Mouse (Mus musculus) splenic B cell, adult 2 months (primary cell): ENCODE data around the gene Hsd3b6.

ENCODE experiments used
- DNase-seq: peaks from one replicate; pipeline ENCODE4 v3.0.0-alpha.2; 2011; ENCODE audit warnings: low read depth, low spot score
- H3K27me3 ChIP-seq: 2 replicates; pipeline ENCODE4 v1.6.1; 2012; ENCODE audit warnings: mild to moderate bottlenecking, low read length, moderate library complexity, mixed read lengths; ENCODE audit not compliant: control insufficient read depth, poor library complexity, insufficient read depth, severe bottlenecking
- H3K36me3 ChIP-seq: 2 replicates; pipeline ENCODE4 v1.6.1; 2012; ENCODE audit warnings: mild to moderate bottlenecking, low read length, moderate library complexity, mixed read lengths; ENCODE audit not compliant: control insufficient read depth, poor library complexity, insufficient read depth, severe bottlenecking

Hsd3b6 gene

GRCm38 (mm10) chr3:98780921-98781320 is 33.3 kb downstream of the Hsd3b6 start:
- Histone ChIP-seq H3K36me3 (no peaks in the 10 kb centered on the region), H3K27me3 (no peaks in the 10 kb centered on the region)
- DNase-seq: no peak

DNA sequence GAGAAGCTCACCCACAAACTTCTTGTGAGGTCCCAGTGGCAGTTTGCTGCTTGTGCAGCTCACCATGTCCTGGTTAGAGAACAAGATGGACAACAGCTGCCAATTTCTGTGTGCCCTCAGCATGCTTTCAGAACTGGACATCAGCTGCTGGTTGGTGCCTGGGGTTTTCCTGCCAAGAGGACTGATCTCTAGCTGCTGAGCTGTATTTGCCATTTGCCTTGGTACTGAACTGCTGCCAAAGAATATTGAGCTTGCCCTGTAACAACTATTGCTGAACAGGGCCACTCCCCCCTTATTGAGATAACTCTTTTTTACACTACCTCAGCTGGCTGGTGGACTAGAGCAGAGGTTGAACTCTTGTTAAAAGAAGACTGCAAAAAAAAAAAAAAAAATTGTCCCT is 50.1 kb downstream of the Hsd3b6 start:
- H3K27me3 ChIP-seq: no peaks in the 10 kb centered on the region
- no peaks in the 10 kb centered on the region for H3K36me3 ChIP-seq
- no peak for DNase-seq

- no peaks in the 10 kb centered on the region for H3K27me3 ChIP-seq
- no peaks in the 10 kb centered on the region for H3K36me3 ChIP-seq
- no peak for DNase-seq
Measured at GRCm38 (mm10) chr3:98756836-98757235, 57.4 kb downstream of the Hsd3b6 start.
